Mouse (Mus musculus) kidney, postnatal 0 days (tissue): ENCODE measurements around the gene Kcnd3. TPM values are rescaled to one million over a fixed set of nuclear protein-coding genes. Genes with fewer than 3 reads are reported as not detected.
A peak's percentile ranks its signal among the peaks of the same experiment; 100 is the strongest.

Experiments
- ATAC-seq: fragments of 200-750 bp; cut with Nextera tagmentation; replicated peaks from 2 replicates; pipeline ENCODE4 v1.8.0; 2017; ENCODE audit warnings: low read depth, moderate number of reproducible peaks, moderate TSS enrichment, moderate library complexity; ENCODE audit not compliant: low FRiP score
- DNase-seq: peaks from one replicate; pipeline ENCODE4 v3.0.0-alpha.2; 2016; ENCODE audit warnings: low spot score
- H3K27ac ChIP-seq: fragments of 300-500 bp; sonication (generic); 2 replicates; pipeline ENCODE4 v1.5.1; 2014; ENCODE audit warnings: mild to moderate bottlenecking
- H3K27me3 ChIP-seq: fragments of 300-500 bp; sonication (generic); 2 replicates; pipeline ENCODE4 v1.6.1; 2014; ENCODE audit warnings: low read length, mixed read lengths; ENCODE audit not compliant: insufficient read depth
- H3K36me3 ChIP-seq: fragments of 300-500 bp; sonication (generic); 2 replicates; pipeline ENCODE4 v1.6.1; 2014; ENCODE audit warnings: low read length, mixed read lengths; ENCODE audit not compliant: insufficient read depth
- H3K4me1 ChIP-seq: fragments of 300-500 bp; sonication (generic); replicated peaks from 2 replicates; pipeline ENCODE4 v1.6.1; 2014; ENCODE audit warnings: antibody characterized with exemption, low read length, mixed read lengths; ENCODE audit not compliant: insufficient read depth
- H3K4me2 ChIP-seq: fragments of 300-500 bp; sonication (generic); 2 replicates; pipeline ENCODE4 v1.6.1; 2014; ENCODE audit warnings: mild to moderate bottlenecking, low read length, moderate library complexity, mixed read lengths
- H3K4me3 ChIP-seq: fragments of 300-500 bp; sonication (generic); replicated peaks from 2 replicates; pipeline ENCODE4 v1.5.1; 2014; ENCODE audit warnings: low read depth, low read length
- H3K9ac ChIP-seq: fragments of 300-500 bp; sonication (generic); 2 replicates; pipeline ENCODE4 v1.6.1; 2014; ENCODE audit warnings: low read depth, low read length
- H3K9me3 ChIP-seq: fragments of 300-500 bp; sonication (generic); replicated peaks from 2 replicates; pipeline ENCODE4 v1.6.1; 2016; ENCODE audit warnings: low read length, inconsistent platforms, mixed read lengths
- CTCF ChIP-seq: IDR thresholded peaks from 2 replicates; pipeline ENCODE4 v1.5.1; 2016; ENCODE audit warnings: antibody characterized with exemption, low read depth, mild to moderate bottlenecking, moderate library complexity
- WGBS: fragments of 180-500 bp; shearing (Covaris S2); extraction: QIAGEN DNeasy Blood & Tissue Kit; methylation state at CpG from one replicate; pipeline ENCODE4 v1.1.7; 2014; 5-methylcytosine and 5-hydroxymethylcytosine counted together
- polyA plus RNA-seq: library from polyadenylated mRNA; unstranded; fragments of >200 nt; fragmentation: Nextera tagmentation; extraction: Ambion mirVana; gene quantifications from 2 replicates; pipeline ENCODE4 v1.2.1, GENCODE M21; 2015

The Kcnd3 gene
- polyA plus RNA-seq, 1 experiment from 2014 or later: 2.9 TPM

GRCm38 (mm10) chr3:105496935-105497334 is 44.8 kb downstream of the Kcnd3 start:
- Histone ChIP-seq H3K27me3 (no peaks in the 10 kb centered on the region), H3K9me3 (no peaks in the 10 kb centered on the region), H3K36me3 (no peaks in the 10 kb centered on the region), H3K9ac (no peak overlapping the region), H3K4me2 (no peak overlapping the region), H3K27ac (no peak overlapping the region), H3K4me1 (no peaks in the 10 kb centered on the region), H3K4me3 (no peak overlapping the region)
- ATAC-seq (no peak), DNase-seq (no peak)
- TF ChIP-seq CTCF: no peak
- WGBS: 80% methylated on average over 5 of the region's 5 CpGs

DNA sequence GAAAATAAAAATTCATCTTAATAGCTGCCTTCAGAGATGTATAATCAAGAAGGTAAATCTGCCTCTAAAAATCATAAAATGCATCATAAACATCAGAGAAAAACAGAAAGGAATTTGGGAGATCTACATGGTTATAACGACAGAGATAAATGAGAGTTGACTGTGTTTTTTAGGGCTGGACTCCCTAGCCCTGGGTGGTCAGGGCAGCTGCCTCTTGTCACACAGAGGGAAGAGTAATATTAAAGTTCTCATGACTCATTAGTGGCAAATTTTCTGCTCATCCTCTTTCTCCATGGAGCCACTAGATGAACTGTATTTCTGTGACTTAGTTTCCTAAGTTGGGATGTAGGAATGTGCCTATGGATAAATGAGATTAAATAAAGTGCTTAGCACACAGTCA is 48.9 kb downstream of the Kcnd3 start:
- ATAC-seq: 0 out of 2 replicates have a peak, but pooled peaks have one; percentile 43
- Histone ChIP-seq H3K4me3 (no peak overlapping the region), H3K4me1 (no peaks in the 10 kb centered on the region), H3K9ac (no peak overlapping the region), H3K9me3 (no peaks in the 10 kb centered on the region), H3K4me2 (no peak overlapping the region), H3K27me3 (no peaks in the 10 kb centered on the region), H3K27ac (no peak overlapping the region), H3K36me3 (no peaks in the 10 kb centered on the region)
- peak; percentile 59 for DNase-seq
- no peak for TF ChIP-seq CTCF
- WGBS: 48% methylated on average over 1 of the region's 1 CpGs

GRCm38 (mm10) chr3:105504272-105504671 is 52.1 kb downstream of the Kcnd3 start:
- H3K4me1 ChIP-seq: no peaks in the 10 kb centered on the region
- ATAC-seq: no peak
- 77% methylated on average over 3 of the region's 3 CpGs for WGBS
- H3K4me2 ChIP-seq: no peak overlapping the region
- H3K9me3 ChIP-seq: no peaks in the 10 kb centered on the region
- no peak overlapping the region for H3K27ac ChIP-seq
- no peak for TF ChIP-seq CTCF
- no peaks in the 10 kb centered on the region for H3K27me3 ChIP-seq
- no peak overlapping the region for H3K9ac ChIP-seq
- no peak overlapping the region for H3K4me3 ChIP-seq
- no peaks in the 10 kb centered on the region for H3K36me3 ChIP-seq
- DNase-seq: no peak

GRCm38 (mm10) chr3:105505161-105505872 is 53.2 kb downstream of the Kcnd3 start:
- Histone ChIP-seq H3K4me3 (no peak overlapping the region), H3K9ac (no peak overlapping the region), H3K27ac (no peak overlapping the region), H3K4me2 (no peak overlapping the region), H3K4me1 (no peaks in the 10 kb centered on the region), H3K27me3 (no peaks in the 10 kb centered on the region), H3K36me3 (no peaks in the 10 kb centered on the region), H3K9me3 (no peaks in the 10 kb centered on the region)
- DNase-seq (no peak), ATAC-seq (no peak)
- 72% methylated on average over 15 of the region's 15 CpGs for WGBS
- no peak for TF ChIP-seq CTCF

GRCm38 (mm10) chr3:105505873-105506170 is 53.7 kb downstream of the Kcnd3 start:
- H3K4me2 ChIP-seq: no peak overlapping the region
- H3K9ac ChIP-seq: no peak overlapping the region
- no peaks in the 10 kb centered on the region for H3K27me3 ChIP-seq
- H3K4me1 ChIP-seq: no peaks in the 10 kb centered on the region
- 66% methylated on average over 7 of the region's 7 CpGs for WGBS
- H3K36me3 ChIP-seq: no peaks in the 10 kb centered on the region
- no peak overlapping the region for H3K4me3 ChIP-seq
- TF ChIP-seq CTCF: no peak
- H3K27ac ChIP-seq: no peak overlapping the region
- DNase-seq: no peak
- H3K9me3 ChIP-seq: no peaks in the 10 kb centered on the region
- no peak for ATAC-seq

DNA sequence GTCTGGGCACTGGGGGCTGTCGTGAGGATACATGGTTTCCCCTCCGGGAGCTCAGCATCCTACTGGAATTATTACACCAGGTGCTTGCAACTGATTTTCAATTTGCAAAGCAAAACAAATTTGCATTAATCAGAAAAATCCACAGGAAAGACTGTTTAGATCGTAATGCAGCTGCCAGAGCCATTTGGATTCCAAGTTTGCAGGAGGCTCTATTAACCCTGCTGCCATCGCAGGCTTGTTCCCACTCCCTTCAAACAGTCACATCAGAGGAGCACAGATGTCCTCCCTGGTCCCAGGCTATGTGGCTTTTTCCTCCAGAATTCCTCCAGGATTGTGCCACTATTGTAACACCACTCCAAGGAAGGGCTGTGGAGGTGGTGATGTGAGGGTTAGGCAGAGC is 54.5 kb downstream of the Kcnd3 start:
- no peak for ATAC-seq
- Histone ChIP-seq H3K4me3 (no peak overlapping the region), H3K9me3 (no peaks in the 10 kb centered on the region), H3K36me3 (no peaks in the 10 kb centered on the region), H3K9ac (no peak overlapping the region), H3K27me3 (no peaks in the 10 kb centered on the region), H3K27ac (no peak overlapping the region), H3K4me1 (no peaks in the 10 kb centered on the region), H3K4me2 (no peak overlapping the region)
- no peak for DNase-seq
- TF ChIP-seq CTCF: no peak
- 73% methylated on average over 4 of the region's 4 CpGs for WGBS

- no peaks in the 10 kb centered on the region for H3K36me3 ChIP-seq
- H3K4me1 ChIP-seq: no peaks in the 10 kb centered on the region
- no peaks in the 10 kb centered on the region for H3K27me3 ChIP-seq
- H3K9me3 ChIP-seq: no peaks in the 10 kb centered on the region
- no peak for TF ChIP-seq CTCF
- 72% methylated on average over 4 of the region's 4 CpGs for WGBS
- H3K4me3 ChIP-seq: no peak overlapping the region
- no peak overlapping the region for H3K9ac ChIP-seq
- DNase-seq (no peak), ATAC-seq (no peak)
- no peak overlapping the region for H3K4me2 ChIP-seq
- H3K27ac ChIP-seq: no peak overlapping the region
These were observed 57.2 kb downstream of the Kcnd3 start for GRCm38 (mm10) chr3:105509321-105509720.
